Mouse (Mus musculus) cortical plate, adult 2 months (tissue): ENCODE data around the gene Zfp652. TPM values are rescaled to one million over a fixed set of nuclear protein-coding genes. Genes with fewer than 3 reads are reported as not detected.
"Not testable (repeated sequence)": the region's sequence is repeated elsewhere in the genome, so short reads cannot be mapped to it uniquely, and the experiment has no call there.

Experiments
- H3K27ac ChIP-seq: fragments of 200-500 bp; 2 replicates; pipeline ENCODE4 v1.5.1; 2012; ENCODE audit warnings: low read length, control low read depth, inconsistent platforms; ENCODE audit not compliant: insufficient read depth
- H3K4me1 ChIP-seq: fragments of 200-500 bp; 2 replicates; pipeline ENCODE4 v1.6.1; 2011; ENCODE audit warnings: low read length; ENCODE audit not compliant: control insufficient read depth, insufficient read depth
- H3K4me3 ChIP-seq: fragments of 200-500 bp; 2 replicates; pipeline ENCODE4 v1.5.1; 2011; ENCODE audit warnings: mild to moderate bottlenecking, low read length, control low read depth; ENCODE audit not compliant: insufficient read depth
- CTCF ChIP-seq: fragments of 200-500 bp; IDR thresholded peaks from 2 replicates; pipeline ENCODE4 v1.5.1; 2011; ENCODE audit warnings: mild to moderate bottlenecking, control low read depth, low read length; ENCODE audit not compliant: insufficient read depth; ENCODE audit errors: extremely low read depth
- POLR2A ChIP-seq: fragments of 200-500 bp; IDR thresholded peaks from 2 replicates; pipeline ENCODE4 v1.6.1; 2011; ENCODE audit warnings: mild to moderate bottlenecking, low read length, control low read depth; ENCODE audit not compliant: insufficient read depth; ENCODE audit errors: extremely low read depth
- polyA plus RNA-seq: library from polyadenylated mRNA; depleted of rRNA; stranded (reverse); fragments of >200 nt; gene quantifications from 2 replicates; pipeline ENCODE4 v1.2.3, GENCODE M21; 2012; rRNA removed

Gene Zfp652
- polyA plus RNA-seq = 21.2 and 21.5 TPM in 2 replicates

- no peak for TF ChIP-seq CTCF
- TF ChIP-seq POLR2A = no peak
- H3K4me1 ChIP-seq = peaks cover 1% of the 10 kb centered on the region; the same call in 1 of the 2 replicates
- H3K27ac ChIP-seq = peak within 1 kb of the TSS; percentile 99
- peak within 1 kb of the TSS; percentile 95 for H3K4me3 ChIP-seq
These were observed at the start of gene Zfp652 for GRCm38 (mm10) chr11:95712563-95713224. Gene Zfp652, plus strand, starts transcription at chr11:95712673.

GRCm38 (mm10) chr11:95666529-95667149, 45.8 kb upstream of the Zfp652 start, which contains the start of gene Phb:
Gene Phb, plus strand, starts transcription at chr11:95666957.
- H3K4me3 ChIP-seq = peak within 1 kb of the TSS; percentile 95
- no peak for TF ChIP-seq CTCF
- peak; percentile 86 for TF ChIP-seq POLR2A
- peaks cover 4% of the 10 kb centered on the region for H3K4me1 ChIP-seq
- no peak within 1 kb of the TSS for H3K27ac ChIP-seq

- Histone ChIP-seq H3K27ac (no peak overlapping the region), H3K4me1 (peaks cover 4% of the 10 kb centered on the region), H3K4me3 (peak overlapping the region; percentile 95)
- TF ChIP-seq CTCF = no peak
- no peak for TF ChIP-seq POLR2A
These were observed 45.3 kb upstream of the Zfp652 start for GRCm38 (mm10) chr11:95667177-95667576.

- H3K4me3 ChIP-seq, H3K27ac ChIP-seq, H3K4me1 ChIP-seq: not testable (repeated sequence)
These were observed 44.4 kb upstream of the Zfp652 start for GRCm38 (mm10) chr11:95668086-95668485.

GRCm38 (mm10) chr11:95675498-95675897, 37.0 kb upstream of the Zfp652 start:
- TF ChIP-seq CTCF (no peak), POLR2A (no peak)
- H3K4me1 ChIP-seq = no peaks in the 10 kb centered on the region
- H3K4me3 ChIP-seq = no peak overlapping the region
- H3K27ac ChIP-seq = no peak overlapping the region

- TF ChIP-seq CTCF (0 out of 2 replicates have a peak, but pooled peaks have one; percentile 9), POLR2A (no peak)
- H3K4me3 ChIP-seq = no peak overlapping the region
- no peaks in the 10 kb centered on the region for H3K4me1 ChIP-seq
- H3K27ac ChIP-seq = no peak overlapping the region
These were observed 36.2 kb upstream of the Zfp652 start for GRCm38 (mm10) chr11:95676307-95676706.

- H3K27ac ChIP-seq = no peak overlapping the region
- H3K4me1 ChIP-seq = no peaks in the 10 kb centered on the region
- H3K4me3 ChIP-seq = no peak overlapping the region
- TF ChIP-seq CTCF (no peak), POLR2A (no peak)
These were observed 34.4 kb upstream of the Zfp652 start for GRCm38 (mm10) chr11:95677925-95678701.

- H3K4me3 ChIP-seq = no peak overlapping the region
- no peak for TF ChIP-seq POLR2A
- no peaks in the 10 kb centered on the region for H3K4me1 ChIP-seq
- no peak overlapping the region for H3K27ac ChIP-seq
These were observed 30.4 kb upstream of the Zfp652 start for GRCm38 (mm10) chr11:95681995-95682601.

- Histone ChIP-seq H3K4me3 (no peak overlapping the region), H3K27ac (no peak overlapping the region), H3K4me1 (no peaks in the 10 kb centered on the region)
- TF ChIP-seq CTCF (no peak), POLR2A (no peak)
These were observed 29.5 kb upstream of the Zfp652 start for GRCm38 (mm10) chr11:95682946-95683345.
